Mouse (Mus musculus) ES-E14 (cell line): ENCODE data around the gene Cux2.

Experiments used
- CHD2 ChIP-seq: IDR thresholded peaks from 2 replicates; pipeline ENCODE4 v1.6.1; 2014; ENCODE audit warnings: mild to moderate bottlenecking, low read depth, low read length, inconsistent platforms
- HCFC1 ChIP-seq: IDR thresholded peaks from 2 replicates; pipeline ENCODE4 v1.6.1; 2012; ENCODE audit warnings: low read length, inconsistent platforms, borderline replicate concordance; ENCODE audit not compliant: insufficient read depth
- MAFK ChIP-seq: IDR thresholded peaks from 2 replicates; pipeline ENCODE4 v1.6.1; 2014; ENCODE audit warnings: mild to moderate bottlenecking, low read depth, low read length, inconsistent platforms; ENCODE audit not compliant: insufficient read depth
- ZNF384 ChIP-seq: IDR thresholded peaks from 2 replicates; pipeline ENCODE4 v1.6.1; 2012; ENCODE audit warnings: low read depth, low read length, inconsistent platforms

GRCm38 (mm10) chr5:122031146-122031545 lies 18.8 kb downstream of the Cux2 start:
- TF ChIP-seq HCFC1 (no peak), MAFK (no peak), ZNF384 (no peak), CHD2 (no peak)
